12 mouse cellular contexts compared by ENCODE assay signal in genomic region chr13:44580156-44580736, GRCm38 (mm10).
DNase-seq lines count a peak whose midpoint lies in the region; ATAC-seq and TF ChIP-seq lines count a peak whose summit lies in the region.
"Had no signal": no experiment of that assay in that cellular context is flagged by ENCODE, and none has a peak within 500 bp of the region (broad histone marks: within the 10 kb centered on the region; RNA-seq: fewer than 3 reads in every experiment).

No protein-coding gene starts in this region.

- ATAC-seq in heart, postnatal 0 days (ENCODE audit: insufficient read depth, low read depth): no peak
- ATAC-seq in embryonic facial prominence, embryonic 15.5 days (ENCODE audit: insufficient number of reproducible peaks, low FRiP score, low TSS enrichment, low read depth): no peak
- ATAC-seq in midbrain, embryonic 13.5 days: no peak
- ATAC-seq: hindbrain, postnatal 0 days had no signal

- whole genome bisulfite sequencing in heart, postnatal 0 days: 50% methylated on average over 15 of the region's 15 CpGs
- WGBS in embryonic facial prominence, embryonic 15.5 days: 28% methylated on average over 15 of the region's 15 CpGs
- WGBS in midbrain, embryonic 13.5 days: 32% methylated on average over 15 of the region's 15 CpGs

- peaks cover 8% of the 10 kb centered on the region for H3K9me3 ChIP-seq in heart, postnatal 0 days (replicated peaks; ENCODE audit: control insufficient read depth, low read length)
- 0 out of 2 replicates have a peak, but pooled peaks cover 5% of the 10 kb centered on the region for H3K9me3 ChIP-seq in embryonic facial prominence, embryonic 15.5 days (replicated peaks)
- 0 out of 2 replicates have a peak, but pooled peaks cover 6% of the 10 kb centered on the region for H3K9me3 ChIP-seq in midbrain, embryonic 13.5 days

- H3K27ac ChIP-seq in heart, postnatal 0 days (ENCODE audit: low read depth): peak overlapping the region; percentile 65
- no peak overlapping the region for H3K27ac ChIP-seq in embryonic facial prominence, embryonic 15.5 days (replicated peaks)
- no peak overlapping the region for H3K27ac ChIP-seq in midbrain, embryonic 13.5 days
- H3K27ac ChIP-seq: hindbrain, postnatal 0 days; left cerebral cortex, adult 2 months had no signal

- TF ChIP-seq CTCF in heart, postnatal 0 days (IDR thresholded peaks at IDR 0.05; ENCODE audit: low read depth): no peak

- peaks cover 30% of the 10 kb centered on the region for H3K4me1 ChIP-seq in heart, postnatal 0 days (ENCODE audit: control insufficient read depth, insufficient read depth)
- peaks cover 26% of the 10 kb centered on the region for H3K4me1 ChIP-seq in embryonic facial prominence, embryonic 15.5 days
- peaks cover 34% of the 10 kb centered on the region for H3K4me1 ChIP-seq in midbrain, embryonic 13.5 days (replicated peaks)

- H3K36me3 ChIP-seq in heart, postnatal 0 days (replicated peaks; ENCODE audit: control insufficient read depth, insufficient read depth, low read length): no peaks in the 10 kb centered on the region
- no peaks in the 10 kb centered on the region for H3K36me3 ChIP-seq in embryonic facial prominence, embryonic 15.5 days
- H3K36me3 ChIP-seq in midbrain, embryonic 13.5 days: no peaks in the 10 kb centered on the region

- H3K4me3 ChIP-seq in heart, postnatal 0 days (ENCODE audit: low read depth, low read length): no peak overlapping the region
- no peak overlapping the region for H3K4me3 ChIP-seq in embryonic facial prominence, embryonic 15.5 days (replicated peaks)
- H3K4me3 ChIP-seq in midbrain, embryonic 13.5 days (replicated peaks): no peak overlapping the region
- H3K4me3 ChIP-seq: left cerebral cortex, adult 2 months had no signal

- no peaks in the 10 kb centered on the region for H3K27me3 ChIP-seq in heart, postnatal 0 days (ENCODE audit: control insufficient read depth, insufficient read depth, low read length)
- H3K27me3 ChIP-seq in embryonic facial prominence, embryonic 15.5 days: no peaks in the 10 kb centered on the region
- H3K27me3 ChIP-seq in midbrain, embryonic 13.5 days: 0 out of 2 replicates have a peak, but pooled peaks cover 9% of the 10 kb centered on the region

- no peak overlapping the region; the same call in 1 of the 2 replicates for H3K9ac ChIP-seq in heart, postnatal 0 days (replicated peaks; ENCODE audit: low read depth, low read length)
- no peak overlapping the region for H3K9ac ChIP-seq in embryonic facial prominence, embryonic 15.5 days
- no peak overlapping the region for H3K9ac ChIP-seq in midbrain, embryonic 13.5 days (replicated peaks)

- peak overlapping the region; percentile 32 for H3K4me2 ChIP-seq in heart, postnatal 0 days (ENCODE audit: low read depth, low read length)
- H3K4me2 ChIP-seq in embryonic facial prominence, embryonic 15.5 days (replicated peaks): peak overlapping the region; percentile 29
- H3K4me2 ChIP-seq in midbrain, embryonic 13.5 days (replicated peaks): peak overlapping the region; percentile 22; the same call in 1 of the 2 replicates

- DNase-seq in heart, postnatal 0 days (ENCODE audit: low spot score): no peak
- DNase-seq in heart, postnatal 4 days: no peak
- DNase-seq in Muller cell, postnatal 12 days (ENCODE audit: inconsistent ontology term): peak; percentile 22
- DNase-seq in layer of hippocampus, postnatal 25 days (ENCODE audit: extremely low spot score in 1 of 2, low spot score in 1 of 2): no peak
- no peak for DNase-seq in yolk sac, embryonic 10.5 days (ENCODE audit: low spot score)
- DNase-seq: adrenal gland, postnatal 36 days; cerebellum, adult 2 months; kidney, postnatal 10 days had no signal

- TF ChIP-seq EP300 in heart, postnatal 0 days (IDR thresholded peaks at IDR 0.05; ENCODE audit: low read depth): no peak
